Mouse (Mus musculus) naive thymus-derived CD4-positive, alpha-beta T cell, adult 2 months (primary cell): ENCODE measurements around the gene Uhmk1.

ENCODE experiments used
- DNase-seq: peaks from one replicate; pipeline ENCODE4 v3.0.0-alpha.2; 2011; ENCODE audit warnings: low read depth

The Uhmk1 gene

DNA sequence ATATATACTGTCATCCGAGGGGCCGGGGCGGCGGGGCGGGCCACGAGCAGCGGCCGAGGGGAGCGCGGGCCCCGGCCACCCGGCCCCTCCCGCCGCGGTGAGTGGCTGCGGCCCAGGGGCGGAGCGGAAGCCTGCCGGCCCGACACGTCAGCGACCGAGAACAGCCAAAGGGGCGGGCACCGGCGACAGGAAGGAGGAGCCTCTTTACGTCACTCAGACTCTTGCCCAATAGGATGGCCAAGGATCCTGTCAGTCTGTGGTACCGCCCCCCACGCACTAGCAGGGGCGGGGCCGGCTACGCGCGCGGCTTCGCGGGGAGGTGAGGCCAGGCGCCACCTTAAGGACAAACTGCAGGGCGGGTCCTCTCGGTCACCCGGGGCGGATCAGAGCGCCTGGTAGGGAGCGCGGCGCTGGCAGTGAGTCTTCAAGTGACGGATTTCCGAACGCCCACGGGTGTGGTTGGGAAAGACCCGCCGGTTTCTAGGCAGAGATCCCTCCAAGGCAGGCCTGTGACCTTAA, 40.3 kb downstream of the Uhmk1 start, which contains the start of gene Uap1:
Gene Uap1, minus strand, starts transcription at position 144 of the 519 bp plus-strand sequence.
- DNase-seq: peak; percentile 100

GRCm38 (mm10) chr1:170173991-170174813, 41.0 kb downstream of the Uhmk1 start:
- no peak for DNase-seq

DNA sequence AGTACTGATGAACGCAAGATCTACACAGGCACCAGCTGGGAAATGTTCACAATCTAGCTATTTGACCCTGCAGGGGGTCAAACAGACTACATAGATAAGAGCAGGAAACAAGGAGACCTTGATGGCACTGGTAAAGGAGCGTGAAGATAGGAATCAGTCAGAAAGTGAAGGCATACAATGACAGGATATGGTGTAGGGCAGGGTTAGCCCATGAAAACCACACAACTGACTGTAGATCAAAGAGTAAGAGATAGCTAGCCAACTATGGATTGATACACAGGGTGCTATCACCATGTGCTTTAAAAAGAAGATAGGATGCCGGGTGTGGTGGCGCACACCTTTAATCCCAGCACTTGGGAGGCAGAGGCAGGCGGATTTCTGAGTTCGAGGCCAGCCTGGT, 47.4 kb downstream of the Uhmk1 start:
- peak; percentile 49 for DNase-seq

- no peak for DNase-seq
These were observed 50.3 kb downstream of the Uhmk1 start for GRCm38 (mm10) chr1:170164913-170165312.

DNA sequence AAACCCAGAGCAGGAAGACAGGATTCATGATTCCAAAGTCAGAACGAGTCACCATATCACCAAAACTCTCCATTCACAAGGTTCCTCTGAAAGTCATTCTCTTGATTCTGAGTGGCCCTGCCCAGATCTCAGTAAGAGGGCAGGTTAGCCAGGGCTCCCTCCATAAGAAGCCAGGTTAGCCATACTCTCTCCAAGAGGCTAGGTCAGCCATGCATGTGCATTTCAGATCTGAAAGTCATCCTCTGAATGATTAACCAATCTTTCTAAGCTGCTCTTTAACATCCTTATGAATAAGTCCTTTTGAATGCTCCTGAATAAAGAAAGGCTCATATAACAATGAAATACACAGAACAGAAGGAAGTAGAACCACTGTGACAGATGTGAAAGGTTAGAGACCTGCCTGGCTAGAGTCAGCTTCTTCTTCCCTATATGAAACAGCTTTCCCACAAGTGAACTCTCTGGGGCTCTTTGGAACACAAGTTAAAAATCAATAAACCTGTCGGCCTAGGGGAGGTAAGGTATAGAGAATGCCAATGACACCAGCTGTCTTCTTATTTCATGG, 51.1 kb downstream of the Uhmk1 start:
- DNase-seq: no peak

DNA sequence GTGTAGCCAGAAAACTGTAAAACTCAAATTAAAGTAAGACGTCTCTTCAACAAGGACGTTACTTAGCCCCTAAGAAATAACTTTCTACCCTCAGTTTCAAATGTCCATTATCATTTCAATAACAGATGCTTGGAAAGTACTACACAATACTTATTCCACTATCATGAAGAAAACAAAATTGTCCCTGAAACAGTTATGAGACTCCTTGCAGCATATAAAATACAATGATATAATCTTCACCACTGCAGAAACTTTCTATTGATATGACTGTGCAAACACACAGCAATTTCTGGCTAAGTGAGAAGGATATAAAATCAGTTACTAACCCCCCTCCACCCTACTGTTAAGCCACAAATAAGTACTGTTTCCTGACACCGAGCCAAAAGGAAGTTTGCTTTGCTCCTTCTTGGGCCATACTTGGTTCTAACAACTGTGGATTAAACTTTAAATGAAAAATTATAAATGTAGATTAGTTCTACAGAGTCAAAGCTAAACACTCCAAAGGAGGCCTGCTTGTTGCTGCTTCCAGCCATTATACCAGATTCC, 51.7 kb downstream of the Uhmk1 start:
- no peak for DNase-seq

DNA sequence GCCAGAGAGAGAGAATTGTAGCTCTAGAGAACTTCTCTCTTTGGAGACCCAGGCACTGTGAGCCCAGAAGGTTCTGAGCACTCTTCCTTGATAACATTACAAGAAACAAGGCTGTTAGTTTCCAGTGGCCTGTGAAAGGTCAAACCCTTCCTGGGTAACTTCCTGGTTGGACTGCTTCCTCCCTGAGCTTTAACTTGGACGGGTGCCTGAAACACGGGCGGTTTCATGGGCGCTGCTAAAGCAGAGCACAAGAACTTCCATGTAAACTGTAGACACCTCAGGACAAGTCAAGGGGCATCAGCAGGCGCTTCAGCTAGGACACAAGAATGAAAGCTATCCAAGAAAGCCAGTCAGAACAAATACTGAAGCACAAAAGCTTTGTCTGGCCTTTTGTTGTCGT, 53.3 kb downstream of the Uhmk1 start:
- no peak for DNase-seq

- no peak for DNase-seq
These were observed 54.7 kb downstream of the Uhmk1 start for GRCm38 (mm10) chr1:170160397-170160938.

GRCm38 (mm10) chr1:170159707-170160106, 55.5 kb downstream of the Uhmk1 start:
- no peak for DNase-seq

DNA sequence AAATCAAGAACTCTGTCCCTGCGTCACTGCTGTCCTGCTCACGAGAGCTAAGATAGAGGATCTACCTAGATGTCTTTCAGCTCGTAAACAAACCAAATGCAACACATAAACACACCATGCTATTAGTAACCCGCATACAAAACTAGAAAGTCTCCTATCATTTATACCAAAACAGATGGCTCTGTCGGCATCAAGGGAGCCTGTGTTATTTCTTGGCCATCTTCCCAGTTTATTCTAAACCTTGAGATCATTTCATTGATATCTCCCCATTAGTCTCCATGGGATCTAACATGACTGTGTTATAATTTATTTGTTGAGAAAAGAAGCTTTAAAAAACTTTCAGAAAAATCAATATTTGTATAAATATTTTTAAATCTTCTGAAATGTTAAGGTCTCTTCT, 59.4 kb downstream of the Uhmk1 start:
- DNase-seq: no peak

DNA sequence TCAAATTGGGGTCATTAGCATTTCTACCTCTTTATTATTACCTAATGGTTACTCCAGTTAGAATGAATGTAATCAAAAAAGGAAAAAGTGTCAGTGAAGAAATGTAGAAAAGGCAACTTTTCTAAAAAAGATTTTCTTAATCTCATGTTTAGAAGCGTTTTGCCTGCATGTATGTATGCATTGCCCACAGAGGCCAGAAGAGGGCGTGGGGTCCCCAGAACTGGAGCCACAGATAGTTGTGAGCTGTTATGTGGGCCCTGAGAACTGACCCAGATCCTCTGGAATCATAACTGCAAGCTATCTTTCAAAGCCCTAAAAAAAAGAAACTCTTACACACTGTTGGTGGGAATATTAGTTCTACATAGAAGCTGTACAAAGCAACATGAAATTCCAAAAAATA, 59.9 kb downstream of the Uhmk1 start:
- DNase-seq: no peak

GRCm38 (mm10) chr1:170153986-170154385, 61.2 kb downstream of the Uhmk1 start:
- no peak for DNase-seq

GRCm38 (mm10) chr1:170152552-170152951, 62.6 kb downstream of the Uhmk1 start:
- DNase-seq: no peak

- no peak for DNase-seq
These were observed 64.3 kb downstream of the Uhmk1 start for GRCm38 (mm10) chr1:170150870-170151269.

DNA sequence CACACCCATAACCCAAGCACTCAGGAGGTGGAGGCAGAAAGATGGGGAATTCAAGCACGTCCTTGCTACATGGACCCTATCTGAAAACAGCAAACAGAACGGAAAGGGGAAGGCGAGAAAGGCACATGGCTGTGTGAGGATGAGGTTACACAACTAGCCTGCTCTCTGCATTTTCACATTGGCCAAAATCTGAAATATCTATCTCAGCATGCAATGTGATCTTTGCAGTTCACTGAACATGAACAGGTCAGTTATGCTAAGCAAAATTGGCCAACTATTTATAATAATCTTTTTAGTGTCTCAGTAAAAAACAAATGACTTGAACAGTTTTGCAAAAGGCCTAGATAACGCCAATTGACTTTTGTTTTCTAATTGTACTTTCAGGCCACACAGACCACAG, 65.4 kb downstream of the Uhmk1 start:
- no peak for DNase-seq

- DNase-seq: no peak
These were observed 66.7 kb downstream of the Uhmk1 start for GRCm38 (mm10) chr1:170148536-170148935.

DNA sequence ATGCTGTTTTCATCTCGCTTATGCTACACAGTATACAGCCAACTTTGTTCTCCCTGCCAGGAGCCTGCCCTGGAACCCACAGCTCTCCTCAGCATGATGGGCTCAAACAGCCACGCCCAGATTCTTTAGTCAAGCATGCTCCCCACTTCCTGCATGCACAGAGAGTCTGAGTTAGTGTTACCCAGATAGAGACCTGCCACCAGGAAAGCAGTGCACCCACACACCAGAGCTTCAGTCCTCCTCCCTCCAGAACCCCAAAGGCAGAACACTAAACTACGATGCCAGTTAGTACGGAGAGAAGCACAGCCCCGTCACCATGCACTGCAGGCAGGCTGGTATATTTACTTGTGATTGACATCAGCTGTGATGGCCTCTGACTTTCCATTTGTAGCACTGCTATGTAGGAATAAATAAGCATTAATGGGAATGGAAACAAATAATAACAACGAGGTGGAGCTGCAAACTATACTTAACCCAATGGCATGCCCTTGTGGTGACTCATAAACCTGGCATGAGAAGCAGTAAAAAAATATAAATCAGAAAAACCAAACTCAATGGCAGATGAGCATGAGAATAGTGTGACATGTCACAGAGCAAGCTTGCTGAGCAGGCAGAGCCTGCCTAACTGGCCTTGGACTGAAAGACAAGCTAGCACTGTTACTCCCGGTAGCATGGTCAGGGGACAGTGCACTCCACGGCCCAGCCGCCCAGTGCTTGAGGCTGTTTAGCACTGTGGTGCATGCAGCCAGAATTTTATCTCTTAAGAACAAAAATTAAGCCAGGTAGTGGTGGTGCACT, 67.3 kb downstream of the Uhmk1 start:
- peak; percentile 44 for DNase-seq

DNA sequence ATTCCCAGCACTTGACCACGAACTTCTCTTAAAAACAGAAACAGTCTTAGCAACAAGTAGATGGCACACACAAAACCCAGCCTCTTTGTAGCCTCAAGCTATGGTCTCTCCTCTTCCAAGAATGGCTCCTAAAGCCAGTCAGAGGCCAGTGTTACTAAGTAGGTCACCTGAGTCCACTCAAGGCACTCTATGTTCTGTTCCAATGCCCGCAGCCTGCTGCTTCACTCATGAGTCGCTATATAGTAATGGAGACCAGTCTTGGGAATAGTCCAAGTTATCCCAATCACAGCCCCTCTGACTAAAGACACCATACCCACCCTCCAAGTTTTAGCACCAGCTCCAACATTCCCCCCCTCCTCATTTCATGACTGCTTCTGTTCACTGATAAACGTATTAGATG, 69.6 kb downstream of the Uhmk1 start:
- DNase-seq: no peak
